Mouse (Mus musculus): ENCODE results near the gene Dnajc22.
"Not testable (repeated sequence)": the region's sequence is repeated elsewhere in the genome, so short reads cannot be mapped to it uniquely, and the experiment has no call there.

Dnajc22 gene

DNA sequence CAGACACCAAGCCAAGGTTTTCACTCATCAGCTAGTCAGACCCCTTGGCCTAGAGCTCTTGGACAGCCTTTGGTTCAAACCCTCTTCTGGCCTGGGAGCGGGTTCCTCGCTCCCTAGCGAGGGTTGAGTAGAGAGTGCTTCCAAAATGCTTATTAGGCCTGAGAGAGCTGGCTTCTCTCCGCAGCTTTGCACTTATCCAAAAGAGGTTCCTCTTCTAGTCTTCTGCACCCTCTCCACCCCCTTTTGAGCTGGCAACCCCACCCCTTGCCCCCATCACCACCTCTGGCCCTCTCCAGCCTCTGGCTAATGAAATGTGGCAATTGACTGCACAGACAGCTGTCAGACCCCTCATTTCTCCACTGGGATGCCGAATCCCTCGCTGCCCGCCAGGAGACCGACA is at the start of gene Dnajc22:
Dnajc22 (plus strand) TSS at position 301 of the 400 bp plus-strand sequence.
- DNase-seq (ENCODE audit: low read depth, low spot score): no peak

DNA sequence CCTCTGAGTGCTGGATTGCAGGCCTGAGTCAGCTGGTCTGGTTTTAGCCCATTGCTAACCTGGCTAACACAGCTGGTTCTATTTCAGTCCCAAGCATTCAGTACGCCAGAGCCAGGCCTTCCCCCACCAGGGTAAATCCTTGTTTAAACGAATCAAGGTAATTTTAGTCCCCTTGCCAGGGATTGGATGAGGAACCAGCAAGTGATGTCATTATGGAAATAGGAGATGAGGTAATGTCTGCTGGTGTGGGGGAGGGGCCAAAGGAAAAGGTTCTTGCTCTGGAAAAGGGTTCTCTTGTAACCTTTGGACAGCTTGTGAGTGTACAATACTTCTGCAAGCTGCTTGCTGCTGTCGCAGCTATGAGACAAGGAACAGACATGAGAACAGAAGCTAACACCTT is 48.1 kb upstream of the Dnajc22 start:
- DNase-seq (ENCODE audit: low read depth, low spot score): peak; percentile 18

DNA sequence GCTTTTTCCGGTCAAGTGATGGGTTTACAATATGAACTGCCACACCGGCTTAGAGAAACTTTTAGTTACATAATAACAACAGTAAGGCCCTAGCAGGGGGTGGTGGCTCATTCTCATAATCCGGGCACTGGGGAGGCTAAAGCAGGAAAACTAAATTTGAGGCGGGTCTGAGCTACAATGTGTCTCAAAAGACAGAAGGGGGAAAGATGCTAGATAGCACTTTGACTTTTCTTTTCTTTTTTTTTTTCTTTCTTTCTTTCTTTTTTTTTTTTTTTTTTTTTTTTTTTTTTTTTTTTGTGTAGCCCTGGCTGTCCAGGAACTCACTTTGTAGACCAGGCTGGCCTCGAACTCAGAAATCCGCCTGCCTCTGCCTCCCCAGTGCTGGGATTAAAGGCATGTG is 47.2 kb upstream of the Dnajc22 start:
- not testable (repeated sequence) for DNase-seq (ENCODE audit: low read depth, low spot score)

DNA sequence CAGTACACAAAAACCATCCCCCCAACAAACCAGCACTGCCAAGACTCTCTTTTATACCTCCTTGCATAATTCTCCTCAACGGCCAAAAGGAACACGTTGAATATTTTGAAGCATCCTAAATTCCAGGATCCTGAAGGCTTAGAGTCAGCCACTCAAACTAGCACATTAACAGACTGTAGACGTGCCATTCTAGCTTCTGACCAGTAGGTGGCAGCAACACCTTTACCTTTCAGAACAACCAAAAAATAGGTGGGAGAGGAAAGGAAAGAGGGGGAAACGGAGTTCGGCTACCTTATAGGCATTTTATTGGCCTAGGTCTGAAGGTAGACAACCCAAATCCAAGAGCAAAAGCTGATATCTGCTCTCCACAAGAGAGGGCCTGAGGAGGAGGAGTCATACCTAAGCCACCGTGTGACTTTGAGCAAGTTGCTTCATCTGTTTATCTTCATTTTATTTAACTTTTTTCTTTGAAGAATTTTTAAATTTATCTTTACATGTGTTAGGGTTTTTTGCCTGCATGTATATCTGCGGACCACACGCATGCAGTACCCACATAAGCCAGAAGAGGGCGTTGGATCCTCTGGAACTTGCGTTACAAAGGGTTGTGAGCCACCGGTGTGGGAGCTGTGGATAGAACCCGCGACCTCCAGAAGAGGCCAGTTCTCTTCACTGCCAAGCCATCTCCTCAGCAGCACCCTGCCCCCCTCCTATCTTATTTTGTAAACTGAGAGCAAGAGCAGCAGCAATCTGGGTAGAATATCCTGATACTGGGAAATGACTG is 43.3 kb upstream of the Dnajc22 start:
- DNase-seq (ENCODE audit: low read depth, low spot score): peak; percentile 82

DNA sequence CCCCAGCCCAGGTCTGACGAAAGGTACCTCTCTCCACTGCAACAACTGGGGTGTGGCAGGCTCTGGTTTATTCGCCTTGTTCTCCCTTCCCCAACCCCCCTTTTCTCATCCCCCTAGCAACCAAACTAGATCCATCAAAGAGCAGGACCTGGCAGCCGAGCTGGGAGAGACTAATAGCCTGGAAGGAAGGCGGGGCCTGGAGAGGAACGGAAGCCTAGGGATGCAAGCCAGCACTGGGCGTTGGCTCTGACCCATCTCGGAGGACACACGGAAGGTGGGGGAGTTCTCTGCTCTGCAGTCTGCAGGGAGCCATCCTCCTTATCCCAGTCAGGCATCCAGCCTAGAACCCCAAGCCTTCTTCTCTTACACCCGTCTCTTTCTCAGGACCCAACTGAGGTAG is 39.6 kb upstream of the Dnajc22 start:
- no peak for DNase-seq (ENCODE audit: low read depth, low spot score)

DNA sequence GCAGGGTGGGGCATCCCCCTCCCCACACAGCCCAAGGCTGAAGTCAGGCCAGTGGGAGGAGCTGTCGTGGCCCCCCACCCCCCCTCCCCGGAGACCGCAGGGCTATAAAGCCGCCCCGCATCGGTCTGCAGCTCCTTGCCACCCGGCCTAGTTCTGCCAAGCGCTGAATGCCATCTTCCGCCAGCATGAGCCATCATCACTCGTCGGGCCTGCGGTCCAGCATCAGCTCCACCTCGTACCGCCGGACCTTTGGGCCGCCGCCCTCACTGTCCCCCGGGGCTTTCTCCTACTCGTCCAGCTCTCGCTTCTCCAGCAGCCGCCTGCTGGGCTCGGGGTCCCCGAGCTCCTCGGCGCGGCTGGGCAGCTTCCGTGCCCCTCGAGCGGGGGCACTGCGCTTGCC is 37.9 kb upstream of the Dnajc22 start, which contains the start of gene Prph:
Prph (plus strand) TSS at position 135 of the 400 bp plus-strand sequence.
- no peak for DNase-seq (ENCODE audit: low read depth, low spot score)

DNA sequence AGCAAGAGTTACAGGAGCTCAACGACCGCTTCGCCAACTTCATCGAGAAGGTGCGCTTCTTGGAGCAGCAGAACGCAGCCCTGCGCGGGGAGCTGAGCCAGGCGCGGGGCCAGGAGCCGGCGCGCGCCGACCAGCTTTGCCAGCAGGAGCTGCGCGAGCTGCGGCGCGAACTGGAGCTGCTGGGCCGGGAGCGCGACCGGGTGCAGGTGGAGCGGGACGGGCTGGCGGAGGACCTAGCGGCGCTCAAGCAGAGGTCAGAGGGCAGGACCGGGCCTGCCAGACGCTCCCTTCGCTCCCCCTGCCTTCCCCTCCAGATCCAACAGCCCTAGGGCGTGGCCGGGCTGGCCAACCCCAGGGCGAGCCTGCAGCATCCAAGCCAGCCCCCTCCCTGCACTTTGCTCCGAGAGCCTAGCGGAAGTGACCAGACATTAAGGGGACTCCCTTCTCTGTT is 37.4 kb upstream of the Dnajc22 start:
- DNase-seq (ENCODE audit: low read depth, low spot score): peak; percentile 45

DNA sequence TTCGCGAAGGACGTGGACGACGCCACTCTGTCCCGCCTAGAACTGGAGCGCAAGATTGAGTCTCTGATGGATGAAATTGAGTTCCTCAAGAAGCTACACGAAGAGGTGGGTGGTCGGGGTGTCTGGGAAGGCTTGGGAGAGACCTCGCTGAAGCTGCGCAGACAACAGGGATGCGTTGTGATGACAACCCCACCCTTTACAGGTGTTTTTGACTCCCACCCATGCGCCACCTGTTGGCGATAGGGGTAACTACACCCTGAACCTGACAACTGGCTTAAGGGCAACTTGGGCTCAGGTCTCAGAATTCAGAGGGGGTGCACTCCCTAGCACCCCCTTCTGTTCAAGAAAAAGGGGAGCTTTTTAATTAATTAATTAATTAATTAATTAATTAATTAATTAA is 36.6 kb upstream of the Dnajc22 start:
- peak; percentile 22 for DNase-seq (ENCODE audit: low read depth, low spot score)

DNA sequence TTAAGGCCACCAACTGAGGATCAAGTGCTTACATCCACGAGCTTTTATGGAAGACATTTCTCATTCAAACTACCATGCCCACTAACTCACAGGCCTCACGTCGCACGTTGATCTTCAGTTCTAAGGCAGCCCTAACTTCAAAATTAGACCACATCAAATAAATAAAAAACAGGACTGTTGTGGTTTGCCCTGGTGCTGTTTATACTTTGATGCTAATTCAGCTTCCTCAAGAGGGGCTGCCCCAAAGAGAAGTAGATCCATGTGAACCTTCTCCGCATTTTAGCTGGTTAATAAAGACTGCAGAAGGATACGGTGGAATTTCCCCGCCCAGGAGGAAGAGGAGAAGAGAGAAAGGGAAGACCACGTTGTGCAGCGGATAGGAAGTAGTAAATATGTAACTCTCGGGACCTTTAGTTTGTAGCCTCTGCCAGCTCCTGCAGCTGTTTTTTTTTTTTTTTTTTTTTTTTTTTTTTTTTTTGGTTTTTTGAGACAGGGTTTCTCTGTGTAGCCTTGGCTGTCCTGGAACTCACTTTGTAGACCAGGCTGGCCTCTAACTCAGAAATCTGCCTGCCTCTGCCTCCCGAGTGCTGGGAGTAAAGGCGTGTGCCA is 27.3 kb upstream of the Dnajc22 start:
- DNase-seq (ENCODE audit: low read depth, low spot score): no peak

DNA sequence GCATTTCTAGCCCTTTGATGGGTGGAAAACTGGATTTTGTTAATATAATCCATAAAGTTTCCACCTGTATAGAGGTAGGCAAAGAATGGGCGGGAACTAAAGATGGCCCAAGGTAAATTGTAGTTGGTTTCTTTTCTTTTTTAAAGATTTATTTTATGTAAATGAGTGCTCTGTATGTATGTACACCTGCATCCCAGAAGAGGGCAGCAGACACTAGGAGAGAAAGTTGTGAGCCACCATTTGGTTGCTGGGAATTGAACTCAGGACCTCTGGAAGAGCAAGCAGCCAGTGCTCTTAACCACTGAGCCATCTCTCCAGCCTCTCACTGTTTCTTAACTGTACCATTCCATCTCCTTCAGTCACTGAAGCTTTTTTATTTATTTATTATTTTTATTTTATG is 21.0 kb upstream of the Dnajc22 start:
- no peak for DNase-seq (ENCODE audit: low read depth, low spot score)

DNA sequence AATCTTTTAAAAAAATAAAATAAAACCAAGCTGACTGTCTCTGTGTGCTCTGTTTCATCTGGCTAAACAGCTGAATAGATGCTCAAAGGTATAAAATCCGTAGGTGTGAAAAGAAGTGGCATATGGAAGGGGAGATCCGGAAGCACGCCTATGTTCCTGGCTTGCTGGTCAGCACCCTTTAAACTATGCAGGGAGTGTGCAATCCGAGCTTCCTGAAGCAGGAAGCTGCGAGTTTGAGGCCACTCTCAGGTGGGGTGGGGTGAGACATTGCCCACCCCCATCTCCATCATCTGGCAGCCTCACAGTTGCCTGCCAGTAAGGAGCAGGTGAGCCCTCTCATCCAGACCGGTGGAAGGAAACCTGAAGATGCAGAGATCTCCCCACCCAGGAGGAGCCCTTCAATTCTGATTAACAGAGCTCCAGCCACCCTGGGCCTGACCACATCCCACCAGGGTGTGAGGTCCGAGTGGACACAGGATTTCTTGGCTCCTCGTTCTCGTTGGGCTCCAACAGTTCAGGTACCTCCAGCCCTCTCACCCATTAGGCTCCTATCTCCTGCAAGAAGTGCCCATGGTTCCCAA is 18.9 kb upstream of the Dnajc22 start, which contains the start of gene Troap:
Troap (plus strand) TSS at position 557 of the 581 bp plus-strand sequence.
- no peak for DNase-seq (ENCODE audit: low read depth, low spot score)

DNA sequence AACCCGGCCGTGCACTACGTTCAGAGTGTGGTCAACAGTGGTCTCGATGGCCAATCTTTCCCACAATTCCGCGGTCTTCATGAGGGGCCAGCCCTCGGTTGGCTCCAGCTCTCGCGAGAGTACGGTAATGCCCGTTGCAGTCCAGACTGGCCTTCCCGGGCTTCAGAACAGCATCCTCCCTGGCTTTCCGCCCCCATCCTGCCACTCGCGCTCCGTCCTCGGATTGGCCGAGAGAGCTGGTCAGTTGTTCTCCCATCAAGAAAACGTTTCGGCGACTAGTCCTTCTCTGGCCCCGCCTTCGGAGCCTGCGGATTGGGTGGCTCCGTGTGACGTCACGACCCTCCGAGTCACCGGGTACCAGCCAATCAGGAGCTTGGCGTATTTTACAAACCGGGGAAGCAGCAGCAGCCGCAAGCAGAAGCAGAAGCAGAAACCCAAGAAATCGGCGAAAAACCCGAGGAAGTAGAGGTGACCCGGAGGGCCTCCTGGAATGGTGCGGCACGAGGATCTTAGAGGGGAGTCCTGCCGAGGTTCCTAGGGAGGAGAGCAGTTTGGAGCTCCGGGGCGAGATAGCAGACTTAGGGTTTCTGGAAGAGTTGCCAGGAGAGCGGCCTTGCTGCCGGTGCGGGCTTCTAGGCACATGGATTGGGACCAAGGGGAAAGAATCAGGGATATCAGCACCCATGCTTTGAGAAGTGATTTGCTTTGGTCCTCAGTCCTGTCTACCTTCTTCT is 18.2 kb upstream of the Dnajc22 start:
- DNase-seq (ENCODE audit: low read depth, low spot score): peak; percentile 99

DNA sequence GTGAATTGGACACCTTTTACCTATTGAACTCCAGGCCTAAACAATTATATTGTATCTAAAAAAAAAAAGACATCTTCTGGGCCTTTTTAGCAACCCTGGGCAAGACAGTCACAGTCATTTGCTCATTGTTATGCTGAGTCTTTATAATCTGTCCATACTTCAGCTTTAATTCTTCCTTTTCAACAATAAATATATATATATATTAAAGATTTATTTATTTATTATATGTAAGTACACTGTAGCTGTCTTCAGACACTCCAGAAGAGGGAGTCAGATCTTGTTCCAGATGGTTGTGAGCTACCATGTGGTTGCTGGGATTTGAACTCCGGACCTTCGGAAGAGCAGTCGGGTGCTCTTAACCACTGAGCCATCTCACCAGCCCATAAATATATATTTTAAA is 17.0 kb upstream of the Dnajc22 start:
- DNase-seq (ENCODE audit: low read depth, low spot score): not testable (repeated sequence)

DNA sequence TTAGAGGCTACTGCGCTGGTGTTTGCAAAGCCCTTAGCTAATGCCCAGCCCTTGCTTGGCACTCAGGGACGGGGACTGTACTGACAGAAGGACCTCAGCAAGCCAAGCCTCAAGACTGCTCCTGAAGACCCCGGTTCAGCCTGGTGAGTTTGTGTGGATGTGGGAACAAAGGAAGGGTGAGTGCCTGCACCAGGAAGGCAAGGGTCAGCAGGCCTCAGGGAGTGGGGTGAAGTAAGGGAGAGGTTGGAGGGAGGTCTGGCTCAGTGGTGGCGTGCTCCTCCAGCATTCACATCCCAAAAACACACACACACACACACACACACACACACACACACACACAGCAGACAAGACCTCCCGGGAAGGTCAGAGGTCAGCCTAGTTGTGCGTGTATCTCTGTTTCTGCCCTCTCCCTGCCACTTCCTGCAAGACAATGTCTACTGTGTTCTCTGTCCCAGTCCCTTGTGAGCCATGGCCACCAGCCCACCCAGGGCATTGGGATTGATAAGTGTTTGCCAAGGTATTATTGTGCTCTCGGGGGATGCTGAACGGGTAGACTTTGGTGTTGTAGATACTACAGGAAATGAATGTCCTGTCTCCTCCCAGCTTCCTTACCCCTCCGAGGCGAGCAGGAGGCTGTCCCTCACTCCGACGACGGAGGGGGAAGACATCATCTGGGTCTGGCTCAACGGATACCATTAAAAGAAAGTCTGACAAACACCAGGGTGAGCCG is 14.6 kb upstream of the Dnajc22 start:
- DNase-seq (ENCODE audit: low read depth, low spot score): no peak

DNA sequence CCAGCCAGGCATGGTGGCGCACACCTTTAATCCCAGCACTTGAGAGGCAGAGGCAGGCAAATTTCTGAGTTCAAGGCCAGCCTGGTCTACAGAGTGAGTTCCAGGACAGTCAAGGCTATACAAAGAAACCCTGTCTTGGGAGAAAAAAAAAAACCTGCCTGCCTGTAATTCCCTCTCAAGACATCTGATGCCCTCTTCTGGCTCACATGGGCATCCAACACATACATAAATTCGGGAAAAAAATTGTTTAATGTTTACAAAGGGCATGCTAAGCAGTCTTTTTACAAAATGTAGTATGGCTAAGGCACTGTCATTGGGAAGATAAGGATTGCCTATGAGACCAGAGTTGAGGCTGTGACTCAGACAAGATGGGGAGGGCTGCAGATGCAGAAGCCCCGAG is 13.2 kb upstream of the Dnajc22 start:
- DNase-seq (ENCODE audit: low read depth, low spot score): no peak

DNA sequence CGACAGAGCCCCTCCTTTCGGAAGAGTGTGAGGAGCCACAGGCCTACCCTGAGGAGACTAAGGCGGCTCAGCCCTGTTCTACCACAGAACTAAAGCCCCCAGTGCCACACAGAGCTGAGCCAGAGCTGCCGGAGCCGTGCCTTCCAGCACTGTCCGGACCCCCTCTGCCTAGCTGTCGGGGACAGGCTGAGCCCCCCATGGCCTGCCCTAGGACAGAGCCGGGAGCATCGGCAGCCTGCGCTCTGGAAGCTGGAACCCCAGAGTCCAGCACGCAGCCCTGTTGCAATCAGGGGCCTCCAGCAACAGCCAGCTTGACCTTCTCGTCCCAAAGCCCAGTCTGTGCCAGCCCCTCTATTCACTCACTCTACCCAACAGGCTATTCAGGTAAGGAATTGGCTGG is 10.6 kb upstream of the Dnajc22 start:
- no peak for DNase-seq (ENCODE audit: low read depth, low spot score)

DNA sequence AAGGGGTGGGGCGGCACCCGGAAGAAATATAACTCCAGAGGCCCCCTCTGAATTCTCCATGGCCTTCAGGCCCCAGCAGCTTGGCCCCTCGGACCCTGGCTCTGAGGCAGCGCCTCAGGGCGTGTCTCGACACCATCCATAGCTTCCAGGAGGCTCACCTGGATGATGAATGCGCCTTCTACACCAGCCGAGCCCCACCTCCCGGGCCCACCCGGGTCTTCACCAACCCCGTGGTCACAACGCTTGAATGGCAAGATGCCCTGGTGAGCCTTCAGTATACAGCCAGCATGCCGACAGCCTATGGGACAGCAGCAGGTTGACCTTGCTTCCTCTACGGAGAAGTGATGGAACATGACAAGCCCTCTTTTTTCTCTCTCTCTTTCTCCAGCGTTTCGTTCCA is 10.1 kb upstream of the Dnajc22 start:
- no peak for DNase-seq (ENCODE audit: low read depth, low spot score)

DNA sequence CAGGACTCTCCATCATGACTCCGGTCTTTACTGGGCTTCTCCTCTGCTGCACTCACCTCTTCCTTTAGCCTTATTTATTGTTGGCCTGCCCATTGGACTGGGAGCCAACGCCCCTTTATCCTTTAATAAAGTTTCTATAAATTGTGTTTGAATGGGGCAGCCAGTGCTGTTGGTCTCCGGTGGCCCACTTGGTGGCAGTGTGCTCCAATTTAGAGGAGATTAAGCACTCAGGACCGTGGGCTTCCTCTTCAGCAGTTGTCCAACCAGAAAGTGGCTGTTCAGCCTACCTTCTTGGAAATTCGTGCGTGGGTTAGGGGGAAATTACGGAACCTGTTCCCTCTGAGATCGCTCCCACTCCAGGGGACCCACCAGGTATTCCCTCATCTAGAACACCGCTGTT is 9.7 kb upstream of the Dnajc22 start:
- DNase-seq (ENCODE audit: low read depth, low spot score): peak; percentile 61

DNA sequence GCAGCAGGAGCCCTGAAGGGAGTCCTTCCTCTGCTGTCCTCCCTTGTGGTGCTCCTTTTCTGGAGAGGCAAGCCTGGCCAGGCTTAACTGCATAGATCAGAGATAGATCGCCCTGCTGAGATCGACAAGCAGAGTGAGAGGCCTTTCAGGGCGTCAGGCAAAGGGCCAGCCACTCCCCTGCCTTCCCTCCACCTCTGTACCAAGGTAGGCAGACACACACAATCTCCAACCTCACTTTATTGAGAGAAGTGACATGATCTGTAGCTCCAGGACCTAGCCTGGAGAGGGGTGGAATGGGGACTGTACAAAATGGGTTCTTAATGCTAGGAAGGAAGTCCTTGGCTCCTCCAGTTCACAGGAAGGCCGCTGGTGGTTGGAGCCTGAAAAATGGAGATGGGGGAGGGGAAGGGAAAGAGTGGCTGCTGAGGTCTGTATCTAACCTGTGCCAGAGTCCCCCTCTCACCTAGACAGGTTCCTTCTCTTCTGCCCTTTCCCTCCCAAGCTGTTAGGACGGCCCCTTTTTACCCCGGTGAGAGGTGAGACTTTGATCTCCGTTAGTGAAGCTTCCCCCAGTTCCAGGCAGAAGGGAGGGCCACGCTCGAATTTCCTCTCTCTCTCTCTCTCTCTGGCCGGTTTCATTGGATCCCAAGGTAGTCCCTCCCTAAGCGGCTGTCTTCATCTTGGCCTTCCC is 9.0 kb upstream of the Dnajc22 start:
- no peak for DNase-seq (ENCODE audit: low read depth, low spot score)

DNA sequence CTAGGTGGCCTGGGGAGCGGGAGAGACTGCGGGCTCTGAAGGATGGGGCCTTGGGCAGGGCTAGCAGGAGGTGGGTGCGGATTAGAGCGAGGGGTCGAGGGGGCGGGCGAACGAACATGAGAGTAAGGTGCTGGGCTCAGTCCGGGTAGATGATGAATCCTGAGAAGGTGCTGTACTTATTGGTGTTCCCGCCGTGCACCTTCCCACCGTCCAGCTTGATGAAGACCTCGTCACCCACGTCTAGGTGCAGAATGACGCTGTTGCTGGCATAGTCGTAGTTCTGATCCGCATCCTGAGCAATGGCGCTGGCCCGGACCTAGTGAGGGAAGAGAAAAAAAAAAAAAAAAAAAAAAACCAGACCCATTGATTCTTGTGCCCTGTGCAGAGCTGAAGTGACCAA is 8.4 kb upstream of the Dnajc22 start:
- no peak for DNase-seq (ENCODE audit: low read depth, low spot score)

DNA sequence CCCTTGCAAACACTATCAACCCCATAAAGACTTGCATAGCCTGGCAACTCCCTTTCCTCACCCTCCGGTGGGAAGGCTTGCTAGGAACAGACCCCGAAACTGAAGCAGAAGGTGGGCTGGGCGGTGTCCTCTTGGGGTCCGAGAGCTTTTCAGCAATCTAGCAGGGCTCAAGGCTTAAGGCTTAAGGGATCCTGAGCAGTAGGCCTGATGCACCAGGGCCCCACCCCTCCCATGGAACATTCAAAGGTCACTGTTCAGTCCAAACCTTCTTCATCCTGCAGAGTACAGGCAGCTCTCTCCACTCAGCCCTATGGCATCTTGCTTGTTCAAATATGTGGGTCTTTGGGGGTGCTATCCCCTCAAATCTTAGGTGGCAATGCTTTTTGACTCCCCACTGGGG is 7.0 kb upstream of the Dnajc22 start:
- DNase-seq (ENCODE audit: low read depth, low spot score): no peak

All from brain, adult 2 months (tissue).